ENCODE assay signal across 8 mouse cellular contexts in the genomic region with DNA sequence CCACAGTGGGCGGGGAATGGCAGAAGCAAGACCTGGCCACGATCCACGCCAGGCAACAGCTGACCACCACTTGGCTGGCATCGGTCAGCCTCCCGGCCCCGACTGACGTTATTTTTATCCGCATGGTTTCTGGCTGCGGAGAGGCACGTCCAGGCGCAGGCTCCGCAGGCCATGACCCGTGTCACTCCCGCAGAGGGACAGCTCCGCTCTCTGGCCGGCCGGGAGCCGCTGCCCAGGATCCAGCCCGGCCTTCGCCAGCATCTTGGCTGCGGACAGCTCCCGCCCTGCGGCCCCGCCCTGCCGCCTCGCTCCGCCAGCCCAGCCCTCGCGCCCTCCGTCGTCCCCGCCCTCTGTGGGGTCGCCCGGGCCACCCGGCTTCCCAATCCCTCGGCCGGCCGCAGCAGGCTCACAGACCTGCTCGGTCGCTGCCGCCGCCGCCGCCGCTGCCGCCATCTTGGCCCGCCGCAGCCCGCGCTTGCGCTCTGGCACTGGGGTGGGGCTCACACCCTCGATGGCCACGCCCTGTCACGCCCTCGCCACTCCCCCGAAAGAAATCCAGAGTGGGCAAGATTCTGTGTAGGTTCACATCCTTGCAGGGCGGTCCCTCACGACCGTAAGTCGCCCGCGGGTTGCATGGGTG. TPM values are rescaled to one million over a fixed set of nuclear protein-coding genes. Genes with fewer than 3 reads are reported as not detected.
DNase-seq lines count a peak whose midpoint lies in the region; ATAC-seq lines count a peak whose summit lies in the region.

Sgcb (minus strand) TSS at position 530 of the 640 bp plus-strand sequence.

- peaks cover 62% of the 10 kb centered on the region for H3K4me1 ChIP-seq in megakaryocyte, embryonic 14.5 days

- peaks cover 7% of the 10 kb centered on the region for H3K36me3 ChIP-seq in megakaryocyte, embryonic 14.5 days (replicated peaks; ENCODE audit: low read length)

- H3K9me3 ChIP-seq in megakaryocyte, embryonic 14.5 days = no peaks in the 10 kb centered on the region

- DNase-seq in ZHBTc4 (ENCODE audit: low read depth, low spot score) = peak; percentile 82
- DNase-seq in gastrocnemius, postnatal 10 days = peak; percentile 89
- DNase-seq in induced T-regulatory cell, adult 2 months (ENCODE audit: low read depth) = peak; percentile 89
- peak; percentile 56 to 85 for DNase-seq in left cerebral cortex, adult 9 months (ENCODE audit: low spot score in 2 of 2)
- DNase-seq in right cerebral cortex, postnatal 10 days (ENCODE audit: low spot score in 2 of 2) = peak; percentile 90
- peak; percentile 76 for DNase-seq in urinary bladder, postnatal 14 days (ENCODE audit: low spot score)

- ATAC-seq in common myeloid progenitor, adult 5-6 weeks (replicated peaks; ENCODE audit: low read depth, poor library complexity, severe bottlenecking) = peak; percentile 76

- peak within 1 kb of the TSS; percentile 92 for H3K4me3 ChIP-seq in megakaryocyte, embryonic 14.5 days (replicated peaks)

- peaks cover 56% of the 10 kb centered on the region for H3K27me3 ChIP-seq in megakaryocyte, embryonic 14.5 days (replicated peaks)

RNA-seq across cellular contexts. Expression of gene Sgcb, which starts in this region (rescaled TPM):
- 2.9 and 5.0 TPM in 2 replicates for total RNA-seq in common myeloid progenitor, adult 5-6 weeks (2017)
- total RNA-seq in gastrocnemius, postnatal 10 days (2021) = 100 to 1,000 TPM; 105 to 106 TPM
- 0.57 and 1.8 TPM in 2 replicates for polyA plus RNA-seq in megakaryocyte, embryonic 14.5 days (2012; ENCODE audit: insufficient read depth, low replicate concordance)

Comparison
In these comparisons a context has a peak if more than half of its experiments do, and no peak if none do; other contexts are left out.
1. Peak in every context shown above with its lines: DNase-seq, ATAC-seq and H3K4me3 ChIP-seq.
2. RNA of gene Sgcb (total RNA-seq): 105 to 106 TPM in gastrocnemius, postnatal 10 days; 2.9 to 5.0 TPM in common myeloid progenitor, adult 5-6 weeks; every median in the first group is over 10 times any median in the second.